Mouse (Mus musculus) lung, embryonic 14.5 days (tissue): ENCODE results near the gene Spata17. TPM values are rescaled to one million over a fixed set of nuclear protein-coding genes. Genes with fewer than 3 reads are reported as not detected.

ENCODE experiments used
- ATAC-seq: fragments of 200-750 bp; cut with Nextera tagmentation; 2 replicates; pipeline ENCODE4 v1.8.0; 2017; ENCODE audit warnings: mild to moderate bottlenecking, moderate TSS enrichment, moderate library complexity; ENCODE audit not compliant: insufficient read depth
- DNase-seq: peaks from one replicate; pipeline ENCODE4 v3.0.0-alpha.2; 2015
- H3K27ac ChIP-seq: fragments of 300-500 bp; sonication (generic); 2 replicates; pipeline ENCODE4 v1.5.1; 2014; ENCODE audit warnings: low read depth, mild to moderate bottlenecking, moderate library complexity
- H3K27me3 ChIP-seq: fragments of 300-500 bp; sonication (generic); 2 replicates; pipeline ENCODE4 v1.6.1; 2014; ENCODE audit warnings: low read length, control low read depth; ENCODE audit not compliant: insufficient read depth
- H3K36me3 ChIP-seq: fragments of 300-500 bp; sonication (generic); 2 replicates; pipeline ENCODE4 v1.6.1; 2014; ENCODE audit warnings: control low read depth; ENCODE audit not compliant: insufficient read depth
- H3K4me1 ChIP-seq: fragments of 300-500 bp; sonication (generic); 2 replicates; pipeline ENCODE4 v1.6.1; 2014; ENCODE audit warnings: antibody characterized with exemption, control low read depth; ENCODE audit not compliant: insufficient read depth
- H3K4me2 ChIP-seq: fragments of 300-500 bp; sonication (generic); 2 replicates; pipeline ENCODE4 v1.6.1; 2014; ENCODE audit warnings: mild to moderate bottlenecking
- H3K4me3 ChIP-seq: fragments of 300-500 bp; sonication (generic); 2 replicates; pipeline ENCODE4 v1.5.1; 2014; ENCODE audit warnings: low read depth, low read length
- H3K9ac ChIP-seq: fragments of 300-500 bp; sonication (generic); 2 replicates; pipeline ENCODE4 v1.6.1; 2014
- H3K9me3 ChIP-seq: fragments of 300-500 bp; sonication (generic); 2 replicates; pipeline ENCODE4 v1.6.1; 2016; ENCODE audit warnings: low read depth, low read length, control low read depth
- CTCF ChIP-seq: IDR thresholded peaks from 2 replicates; pipeline ENCODE4 v1.5.1; 2016; ENCODE audit warnings: antibody characterized with exemption, low read depth
- WGBS: fragments of 180-500 bp; shearing (Covaris S2); extraction: QIAGEN DNeasy Blood & Tissue Kit; methylation state at CpG from one replicate; pipeline ENCODE4 v1.1.7; 2014; 5-methylcytosine and 5-hydroxymethylcytosine counted together
- polyA plus RNA-seq: library from polyadenylated mRNA; unstranded; fragments of >200 nt; fragmentation: Nextera tagmentation; extraction: Ambion mirVana; gene quantifications from 2 replicates; pipeline ENCODE4 v1.2.1, GENCODE M21; 2014

Gene Spata17
- polyA plus RNA-seq, 1 experiment from 2014 or later, result 0.89 TPM

GRCm38 (mm10) chr1:187226328-187227025, 11.2 kb upstream of the Spata17 start:
- WGBS, result 49% methylated on average over 11 of the region's 11 CpGs
- ATAC-seq, result peak; percentile 44; the same call in 1 of the 2 replicates

GRCm38 (mm10) chr1:187220756-187221155, 5.5 kb upstream of the Spata17 start:
- Histone ChIP-seq H3K4me3 (no peak overlapping the region), H3K27ac (no peak overlapping the region), H3K36me3 (peaks cover 4% of the 10 kb centered on the region; the same call in 1 of the 2 replicates), H3K4me1 (no peaks in the 10 kb centered on the region), H3K4me2 (no peak overlapping the region), H3K9ac (no peak overlapping the region), H3K9me3 (no peaks in the 10 kb centered on the region), H3K27me3 (no peaks in the 10 kb centered on the region)
- TF ChIP-seq CTCF, result no peak
- 67% methylated on average over 6 of the region's 6 CpGs for WGBS
- no peak for ATAC-seq
- no peak for DNase-seq

More at GRCm38 (mm10) chr1:187226328-187227025, 11.2 kb upstream of the Spata17 start:
- no peaks in the 10 kb centered on the region for H3K9me3 ChIP-seq
- peaks cover 11% of the 10 kb centered on the region; the same call in 1 of the 2 replicates for H3K4me1 ChIP-seq
- no peak for TF ChIP-seq CTCF
- peak; percentile 53 for DNase-seq
- no peak overlapping the region for H3K27ac ChIP-seq
- no peak overlapping the region for H3K9ac ChIP-seq
- H3K4me3 ChIP-seq, result no peak overlapping the region
- peaks cover 20% of the 10 kb centered on the region for H3K36me3 ChIP-seq
- no peak overlapping the region for H3K4me2 ChIP-seq
- no peaks in the 10 kb centered on the region for H3K27me3 ChIP-seq

- WGBS, result 83% methylated on average over 9 of the region's 9 CpGs
Observed at GRCm38 (mm10) chr1:187216620-187217410, 1.6 kb upstream of the Spata17 start.

GRCm38 (mm10) chr1:187210736-187211135, 4.5 kb downstream of the Spata17 start:
- Histone ChIP-seq H3K36me3 (no peaks in the 10 kb centered on the region), H3K4me1 (no peaks in the 10 kb centered on the region), H3K9ac (no peak overlapping the region), H3K9me3 (no peaks in the 10 kb centered on the region), H3K27ac (no peak overlapping the region), H3K27me3 (no peaks in the 10 kb centered on the region), H3K4me3 (no peak overlapping the region), H3K4me2 (no peak overlapping the region)
- ATAC-seq, result no peak
- TF ChIP-seq CTCF, result no peak
- WGBS, result 82% methylated on average over 4 of the region's 4 CpGs
- DNase-seq, result no peak

More at GRCm38 (mm10) chr1:187216620-187217410, 1.6 kb upstream of the Spata17 start:
- Histone ChIP-seq H3K36me3 (no peaks in the 10 kb centered on the region), H3K9me3 (no peaks in the 10 kb centered on the region), H3K9ac (no peak overlapping the region), H3K27me3 (no peaks in the 10 kb centered on the region), H3K4me2 (no peak overlapping the region), H3K4me1 (no peaks in the 10 kb centered on the region), H3K27ac (no peak overlapping the region), H3K4me3 (no peak overlapping the region)
- DNase-seq, result peak; percentile 22
- ATAC-seq, result no peak
- TF ChIP-seq CTCF, result no peak

GRCm38 (mm10) chr1:187209496-187209895, 5.8 kb downstream of the Spata17 start:
- Histone ChIP-seq H3K36me3 (no peaks in the 10 kb centered on the region), H3K4me1 (no peaks in the 10 kb centered on the region), H3K9me3 (no peaks in the 10 kb centered on the region), H3K27ac (no peak overlapping the region), H3K4me2 (no peak overlapping the region), H3K27me3 (no peaks in the 10 kb centered on the region), H3K4me3 (no peak overlapping the region), H3K9ac (no peak overlapping the region)
- TF ChIP-seq CTCF, result no peak
- no peak for ATAC-seq
- 30% methylated on average over 4 of the region's 4 CpGs for WGBS
- no peak for DNase-seq

GRCm38 (mm10) chr1:187205506-187205905, 9.8 kb downstream of the Spata17 start:
- no peak for TF ChIP-seq CTCF
- Histone ChIP-seq H3K4me3 (no peak overlapping the region), H3K27ac (no peak overlapping the region), H3K9me3 (no peaks in the 10 kb centered on the region), H3K4me2 (no peak overlapping the region), H3K36me3 (no peaks in the 10 kb centered on the region), H3K27me3 (no peaks in the 10 kb centered on the region), H3K4me1 (no peaks in the 10 kb centered on the region), H3K9ac (no peak overlapping the region)
- ATAC-seq, result peak; percentile 80
- 30% methylated on average over 6 of the region's 6 CpGs for WGBS
- peak; percentile 76 for DNase-seq

- no peak overlapping the region for H3K4me2 ChIP-seq
- H3K9me3 ChIP-seq, result no peaks in the 10 kb centered on the region
- H3K36me3 ChIP-seq, result no peaks in the 10 kb centered on the region
- no peak for ATAC-seq
- H3K4me3 ChIP-seq, result no peak overlapping the region
- no peaks in the 10 kb centered on the region for H3K4me1 ChIP-seq
- DNase-seq, result no peak
- no peak for TF ChIP-seq CTCF
- 47% methylated on average over 1 of the region's 1 CpGs for WGBS
- H3K27ac ChIP-seq, result no peak overlapping the region
- no peak overlapping the region for H3K9ac ChIP-seq
- no peaks in the 10 kb centered on the region for H3K27me3 ChIP-seq
Observed at GRCm38 (mm10) chr1:187178546-187178945, 36.7 kb downstream of the Spata17 start.
